Mouse (Mus musculus): ENCODE measurements at regions not wholly inside any gene's neighbourhood (a gene's known extent, or its start where the extent isn't known, plus 50 kb on each side); places are given as distances from the start of the nearest gene placed in this dataset.

- TF ChIP-seq CTCF (IDR thresholded peaks at IDR 0.05; ENCODE audit: insufficient read depth, low read length), result no peak
- no peak for TF ChIP-seq POLR2A (IDR thresholded peaks at IDR 0.05; ENCODE audit: borderline replicate concordance, extremely low read depth, low read depth, low read length)
Observed at GRCm38 (mm10) chr2:51013090-51013489, 135.8 kb downstream of the Rnd3 start.

All from lung, adult 2 months (tissue).